Mouse (Mus musculus) Muller cell, postnatal 12 days (primary cell): ENCODE data around the gene Wee1.
"Not testable (repeated sequence)": the region's sequence is repeated elsewhere in the genome, so short reads cannot be mapped to it uniquely, and the experiment has no call there.

Experiments used
- DNase-seq: peaks from one replicate; pipeline ENCODE4 v3.0.0-alpha.2; 2015; ENCODE audit errors: inconsistent ontology term

Wee1 gene

GRCm38 (mm10) chr7:110121516-110122288 lies at the start of gene Wee1:
Gene Wee1 (plus strand): TSS chr7:110122046.
- DNase-seq, result peak; percentile 100

- DNase-seq, result no peak
Observed at GRCm38 (mm10) chr7:110078168-110078567, 43.7 kb upstream of the Wee1 start.

- peak; percentile 38 for DNase-seq
Observed at GRCm38 (mm10) chr7:110083386-110084165, 38.3 kb upstream of the Wee1 start.

GRCm38 (mm10) chr7:110085217-110085616 lies 36.6 kb upstream of the Wee1 start:
- DNase-seq, result no peak

- no peak for DNase-seq
Observed at GRCm38 (mm10) chr7:110087914-110088313, 33.9 kb upstream of the Wee1 start.

- DNase-seq, result no peak
Observed at GRCm38 (mm10) chr7:110091670-110092069, 30.2 kb upstream of the Wee1 start.

- no peak for DNase-seq
Observed at GRCm38 (mm10) chr7:110096332-110096731, 25.5 kb upstream of the Wee1 start.

- DNase-seq, result no peak
Observed at GRCm38 (mm10) chr7:110097106-110097793, 24.6 kb upstream of the Wee1 start.

- DNase-seq, result no peak
Observed at GRCm38 (mm10) chr7:110100854-110101253, 21.0 kb upstream of the Wee1 start.

GRCm38 (mm10) chr7:110101266-110101665 lies 20.6 kb upstream of the Wee1 start:
- DNase-seq, result no peak

GRCm38 (mm10) chr7:110105041-110105440 lies 16.8 kb upstream of the Wee1 start:
- no peak for DNase-seq

- DNase-seq, result no peak
Observed at GRCm38 (mm10) chr7:110106633-110107032, 15.2 kb upstream of the Wee1 start.

GRCm38 (mm10) chr7:110108524-110108923 lies 13.3 kb upstream of the Wee1 start:
- not testable (repeated sequence) for DNase-seq

GRCm38 (mm10) chr7:110108967-110109610 lies 12.8 kb upstream of the Wee1 start:
- peak; percentile 95 for DNase-seq

GRCm38 (mm10) chr7:110110061-110110656 lies 11.7 kb upstream of the Wee1 start:
- DNase-seq, result no peak

- DNase-seq, result peak; percentile 77
Observed at GRCm38 (mm10) chr7:110114699-110115098, 7.1 kb upstream of the Wee1 start.

GRCm38 (mm10) chr7:110116731-110117291 lies 5.0 kb upstream of the Wee1 start:
- DNase-seq, result peak; percentile 55

- DNase-seq, result no peak
Observed at GRCm38 (mm10) chr7:110118448-110118847, 3.4 kb upstream of the Wee1 start.

GRCm38 (mm10) chr7:110120157-110120784 lies 1.6 kb upstream of the Wee1 start:
- no peak for DNase-seq

GRCm38 (mm10) chr7:110121162-110121515 lies 707 bp upstream of the Wee1 start:
- DNase-seq, result no peak

- DNase-seq, result no peak
Observed at GRCm38 (mm10) chr7:110122289-110122564, 381 bp downstream of the Wee1 start.
